Mouse (Mus musculus) midbrain, embryonic 16.5 days (tissue): ENCODE results near the gene Ifit1bl2. TPM values are rescaled to one million over a fixed set of nuclear protein-coding genes. Genes with fewer than 3 reads are reported as not detected.
"Not testable (repeated sequence)": the region's sequence is repeated elsewhere in the genome, so short reads cannot be mapped to it uniquely, and the experiment has no call there.

Source experiments
- ATAC-seq: fragments of 200-750 bp; cut with Nextera tagmentation; 2 replicates; pipeline ENCODE4 v1.8.0; 2017; ENCODE audit warnings: moderate TSS enrichment
- H3K27ac ChIP-seq: fragments of 300-500 bp; sonication (generic); 2 replicates; pipeline ENCODE4 v1.5.1; 2014; ENCODE audit warnings: mild to moderate bottlenecking, low read length, mixed read lengths
- H3K27me3 ChIP-seq: fragments of 300-500 bp; sonication (generic); 2 replicates; pipeline ENCODE4 v1.6.1; 2014; ENCODE audit warnings: low read depth, low read length, mixed read lengths; ENCODE audit not compliant: control insufficient read depth, insufficient read depth
- H3K36me3 ChIP-seq: fragments of 300-500 bp; sonication (generic); 2 replicates; pipeline ENCODE4 v1.6.1; 2014; ENCODE audit warnings: mild to moderate bottlenecking, low read length, moderate library complexity, mixed read lengths; ENCODE audit not compliant: control insufficient read depth, insufficient read depth
- H3K4me1 ChIP-seq: fragments of 300-500 bp; sonication (generic); 2 replicates; pipeline ENCODE4 v1.6.1; 2014; ENCODE audit warnings: mild to moderate bottlenecking, low read length, mixed read lengths; ENCODE audit not compliant: control insufficient read depth, insufficient read depth
- H3K4me2 ChIP-seq: fragments of 300-500 bp; sonication (generic); 2 replicates; pipeline ENCODE4 v1.6.1; 2014; ENCODE audit warnings: mild to moderate bottlenecking, low read length, mixed read lengths
- H3K4me3 ChIP-seq: fragments of 300-500 bp; sonication (generic); 2 replicates; pipeline ENCODE4 v1.5.1; 2014; ENCODE audit warnings: low read depth, mild to moderate bottlenecking, low read length, moderate library complexity, mixed read lengths
- H3K9ac ChIP-seq: fragments of 300-500 bp; sonication (generic); 2 replicates; pipeline ENCODE4 v1.6.1; 2014; ENCODE audit warnings: low read depth, low read length, mixed read lengths
- H3K9me3 ChIP-seq: fragments of 300-500 bp; sonication (generic); replicated peaks from 2 replicates; pipeline ENCODE4 v1.6.1; 2014; ENCODE audit warnings: mild to moderate bottlenecking, low read length, mixed read lengths; ENCODE audit not compliant: control insufficient read depth, poor library complexity, severe bottlenecking
- WGBS: fragments of 180-500 bp; shearing (Covaris S2); extraction: QIAGEN DNeasy Blood & Tissue Kit; methylation state at CpG from one replicate; pipeline ENCODE4 v1.1.7; 2014; 5-methylcytosine and 5-hydroxymethylcytosine counted together
- polyA plus RNA-seq: library from polyadenylated mRNA; unstranded; fragments of >200 nt; fragmentation: Nextera tagmentation; extraction: Ambion mirVana; gene quantifications from 2 replicates; pipeline ENCODE4 v1.2.1, GENCODE M21; 2015

Gene Ifit1bl2
- polyA plus RNA-seq, 1 experiment from 2014 or later: 0.46 TPM

DNA sequence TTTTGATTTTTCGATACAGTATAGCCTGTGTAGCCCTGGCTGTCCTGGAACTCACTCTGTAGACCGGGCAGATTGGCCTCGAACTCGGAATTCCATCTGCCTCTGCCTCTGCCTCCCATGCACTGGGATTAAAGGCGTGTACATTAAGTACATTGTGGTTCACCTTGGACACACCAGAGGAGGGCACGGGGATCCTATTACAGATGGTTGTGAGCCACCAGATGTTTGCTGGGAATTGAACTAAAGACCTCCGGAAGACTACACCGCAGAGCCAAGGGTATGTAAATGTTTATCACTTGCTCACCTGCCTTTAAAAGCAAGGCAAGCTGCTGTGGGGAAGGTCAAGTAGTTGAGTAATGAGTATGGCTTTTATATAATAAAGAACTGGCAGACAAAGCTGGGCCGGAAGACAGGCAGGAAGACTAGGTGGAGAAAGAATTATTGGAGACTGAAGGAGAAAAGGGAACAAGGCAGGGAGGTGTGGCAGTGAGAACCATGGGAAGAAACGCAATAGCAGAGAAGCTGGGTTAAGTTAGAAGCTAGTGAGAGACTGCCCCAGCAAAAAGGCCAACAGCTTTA lies 14.8 kb upstream of the Ifit1bl2 start:
- Histone ChIP-seq H3K9ac (no peak overlapping the region), H3K4me3 (no peak overlapping the region), H3K9me3 (no peaks in the 10 kb centered on the region), H3K4me1 (no peaks in the 10 kb centered on the region), H3K4me2 (no peak overlapping the region), H3K27ac (no peak overlapping the region), H3K36me3 (no peaks in the 10 kb centered on the region), H3K27me3 (no peaks in the 10 kb centered on the region)
- 88% methylated on average over 10 of the region's 10 CpGs for WGBS
- no peak for ATAC-seq

DNA sequence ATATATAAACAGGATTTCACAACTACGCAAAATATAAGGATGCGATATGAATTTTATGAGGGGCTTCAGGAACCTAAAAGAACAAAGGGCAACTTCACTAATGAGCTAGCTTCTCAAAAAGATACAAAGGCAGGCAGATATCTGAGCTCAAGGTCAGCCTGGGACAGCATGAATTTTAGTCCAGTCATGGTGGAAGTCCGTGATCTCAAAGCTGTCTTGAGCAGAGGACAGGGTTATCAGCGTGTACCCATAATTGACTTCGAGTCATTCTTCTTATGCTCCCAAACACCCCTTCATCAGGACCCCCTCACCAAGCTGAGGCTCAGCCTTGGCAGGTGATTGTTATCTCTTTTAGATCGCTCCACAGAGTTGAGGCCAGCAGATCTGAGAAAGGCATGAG lies 10.5 kb upstream of the Ifit1bl2 start:
- no peak overlapping the region for H3K4me3 ChIP-seq
- WGBS: 94% methylated on average over 6 of the region's 6 CpGs
- H3K27ac ChIP-seq: no peak overlapping the region
- no peak overlapping the region for H3K4me2 ChIP-seq
- H3K9me3 ChIP-seq: no peaks in the 10 kb centered on the region
- no peak for ATAC-seq
- no peaks in the 10 kb centered on the region for H3K27me3 ChIP-seq
- no peaks in the 10 kb centered on the region for H3K36me3 ChIP-seq
- H3K9ac ChIP-seq: no peak overlapping the region
- H3K4me1 ChIP-seq: no peaks in the 10 kb centered on the region

DNA sequence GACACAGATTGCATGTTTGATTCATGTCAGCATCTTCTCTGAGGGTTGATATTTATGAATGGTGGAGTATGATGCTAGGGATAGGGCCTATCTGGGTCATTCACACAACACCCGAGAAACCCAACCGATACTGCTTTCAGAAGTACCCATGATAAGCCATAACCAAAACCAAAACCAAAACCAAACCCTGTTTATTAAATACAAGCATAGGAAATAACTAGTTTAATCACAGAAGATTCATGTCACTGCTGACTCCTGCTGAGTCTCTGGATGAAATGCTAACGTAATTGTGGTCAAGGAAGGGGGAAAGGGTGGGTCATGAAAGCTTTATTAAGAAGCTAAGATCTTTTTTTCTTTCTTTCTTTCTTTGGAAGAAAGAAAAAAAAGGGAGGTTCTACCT lies 9.7 kb upstream of the Ifit1bl2 start:
- no peaks in the 10 kb centered on the region for H3K27me3 ChIP-seq
- WGBS: 92% methylated on average over 3 of the region's 3 CpGs
- no peak for ATAC-seq
- H3K9ac ChIP-seq: no peak overlapping the region
- no peak overlapping the region for H3K4me3 ChIP-seq
- H3K27ac ChIP-seq: no peak overlapping the region
- H3K4me2 ChIP-seq: no peak overlapping the region
- no peaks in the 10 kb centered on the region for H3K36me3 ChIP-seq
- H3K4me1 ChIP-seq: no peaks in the 10 kb centered on the region
- no peaks in the 10 kb centered on the region for H3K9me3 ChIP-seq

DNA sequence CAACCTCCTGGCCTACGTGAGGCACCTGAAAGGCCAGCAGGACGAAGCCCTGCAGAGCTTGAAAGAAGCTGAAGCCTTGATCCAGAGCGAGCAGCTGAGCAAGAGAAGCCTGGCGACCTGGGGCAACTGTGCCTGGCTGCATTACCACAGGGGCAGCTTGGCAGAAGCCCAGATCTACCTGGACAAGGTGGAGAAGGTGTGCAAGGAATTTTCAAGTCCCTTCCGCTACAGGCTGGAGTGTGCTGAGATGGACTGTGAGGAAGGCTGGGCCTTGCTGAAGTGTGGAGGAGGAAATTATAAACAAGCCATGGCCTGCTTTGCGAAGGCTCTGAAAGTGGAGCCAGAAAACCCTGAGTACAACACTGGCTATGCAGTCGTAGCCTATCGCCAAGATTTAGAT lies 7.1 kb upstream of the Ifit1bl2 start:
- not testable (repeated sequence) for H3K4me2 ChIP-seq, H3K27ac ChIP-seq, H3K9ac ChIP-seq, H3K4me1 ChIP-seq, H3K27me3 ChIP-seq, H3K9me3 ChIP-seq, H3K36me3 ChIP-seq, H3K4me3 ChIP-seq, ATAC-seq
- WGBS: 93% methylated on average over 8 of the region's 8 CpGs

DNA sequence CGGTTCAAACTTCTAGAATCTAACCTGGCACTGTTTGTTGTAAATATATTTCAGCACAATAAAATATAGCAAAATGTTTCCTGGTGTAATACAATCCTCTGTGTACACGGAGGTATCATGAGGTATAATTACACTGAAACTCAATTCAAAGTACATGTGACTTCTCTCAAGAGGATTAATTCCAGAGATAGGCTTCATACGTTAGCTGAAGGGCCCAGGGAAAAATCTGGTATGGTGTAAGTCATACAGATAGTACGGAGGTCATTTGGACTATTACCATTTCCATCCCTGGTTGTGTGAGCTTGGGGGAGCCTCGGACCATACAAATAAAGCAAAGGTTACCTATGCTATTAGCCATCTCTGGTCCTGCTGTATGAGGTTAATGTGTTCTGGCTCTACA lies 2.1 kb upstream of the Ifit1bl2 start:
- Histone ChIP-seq H3K27ac (no peak overlapping the region), H3K4me3 (no peak overlapping the region), H3K27me3 (no peaks in the 10 kb centered on the region), H3K9me3 (no peaks in the 10 kb centered on the region), H3K9ac (no peak overlapping the region), H3K4me1 (no peaks in the 10 kb centered on the region), H3K4me2 (no peak overlapping the region), H3K36me3 (no peaks in the 10 kb centered on the region)
- 86% methylated on average over 5 of the region's 5 CpGs for WGBS
- no peak for ATAC-seq

DNA sequence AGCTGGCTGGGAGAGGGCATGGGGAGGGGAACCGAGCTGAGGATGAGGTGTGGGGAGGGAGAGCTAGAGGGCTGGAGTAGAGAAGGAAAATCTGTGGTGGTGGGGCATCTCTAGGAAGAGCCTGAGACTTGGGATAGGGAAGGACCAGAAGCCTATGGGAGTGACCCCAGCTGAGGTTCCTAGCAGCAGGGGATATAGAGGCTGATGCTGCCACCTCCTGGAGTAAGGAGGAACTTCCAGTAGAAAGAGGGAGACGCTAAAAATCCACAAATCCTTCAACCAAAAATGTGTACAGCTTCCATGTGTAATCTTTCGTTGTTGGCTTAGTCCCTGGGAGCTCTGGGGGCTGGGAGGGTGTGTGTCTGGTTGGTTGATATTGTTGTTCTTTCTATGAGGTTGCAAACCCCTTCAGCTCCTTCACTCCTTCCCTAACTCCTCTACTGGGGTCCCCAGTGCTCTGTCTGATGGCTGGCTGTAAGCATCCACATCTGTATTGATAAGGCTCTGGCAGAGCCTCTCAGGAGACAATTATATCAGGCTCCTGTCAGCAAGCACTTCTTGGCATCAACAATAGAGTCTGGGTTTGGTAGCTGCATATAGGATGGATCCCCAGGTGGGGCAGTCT lies 3.5 kb downstream of the Ifit1bl2 start:
- H3K9me3 ChIP-seq: no peaks in the 10 kb centered on the region
- no peak overlapping the region for H3K9ac ChIP-seq
- peak; percentile 71 for ATAC-seq
- H3K36me3 ChIP-seq: no peaks in the 10 kb centered on the region
- H3K4me1 ChIP-seq: no peaks in the 10 kb centered on the region
- 10% methylated on average over 3 of the region's 3 CpGs for WGBS
- no peak overlapping the region for H3K4me2 ChIP-seq
- H3K27me3 ChIP-seq: no peaks in the 10 kb centered on the region
- no peak overlapping the region for H3K4me3 ChIP-seq
- H3K27ac ChIP-seq: no peak overlapping the region

DNA sequence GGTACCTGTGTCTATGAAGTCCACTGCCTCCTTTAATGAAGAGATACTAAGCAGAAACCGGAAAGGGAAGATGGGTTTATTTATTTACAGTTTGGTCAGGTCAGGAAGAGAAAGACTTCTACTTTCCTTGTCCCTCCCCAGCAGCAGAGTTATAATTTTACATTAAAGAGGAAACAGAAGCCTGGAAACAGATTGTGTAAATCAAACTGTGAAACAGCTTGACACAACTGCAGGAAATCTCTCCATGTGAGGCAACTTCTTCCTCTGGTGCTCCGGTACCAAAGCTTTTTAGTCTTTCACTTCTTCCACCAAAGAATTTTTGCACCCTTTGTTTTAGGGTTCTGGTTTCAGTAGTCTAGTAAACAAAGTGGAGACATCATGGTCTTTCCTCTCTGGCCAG lies 7.1 kb downstream of the Ifit1bl2 start:
- H3K27me3 ChIP-seq: no peaks in the 10 kb centered on the region
- no peak overlapping the region for H3K4me2 ChIP-seq
- no peak overlapping the region for H3K9ac ChIP-seq
- no peaks in the 10 kb centered on the region for H3K9me3 ChIP-seq
- H3K36me3 ChIP-seq: no peaks in the 10 kb centered on the region
- H3K4me3 ChIP-seq: no peak overlapping the region
- no peaks in the 10 kb centered on the region for H3K4me1 ChIP-seq
- ATAC-seq: no peak
- no peak overlapping the region for H3K27ac ChIP-seq
- WGBS: 92% methylated on average over 2 of the region's 2 CpGs

DNA sequence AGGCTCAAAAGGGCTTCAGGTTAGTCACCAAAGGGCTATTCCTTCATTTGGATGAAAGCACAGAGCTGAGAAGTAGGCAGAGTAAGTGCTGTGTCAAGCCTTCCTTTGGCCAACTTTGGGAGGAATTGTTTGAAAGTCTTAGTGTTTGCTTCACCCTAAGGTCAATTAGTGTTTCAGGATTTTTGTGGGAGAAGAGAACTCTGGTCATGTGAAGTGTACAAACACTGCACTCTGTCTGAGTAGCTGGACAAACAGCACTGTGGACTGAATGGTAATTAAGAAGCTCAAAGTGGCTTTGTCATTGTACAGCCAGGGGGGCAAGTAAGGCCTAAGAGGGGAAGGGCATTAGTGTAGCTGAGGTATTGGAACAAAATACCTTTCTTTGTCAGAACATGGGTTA lies 9.1 kb downstream of the Ifit1bl2 start:
- Histone ChIP-seq H3K27me3 (no peaks in the 10 kb centered on the region), H3K4me3 (no peak overlapping the region), H3K4me2 (no peak overlapping the region), H3K9ac (no peak overlapping the region), H3K9me3 (no peaks in the 10 kb centered on the region), H3K4me1 (no peaks in the 10 kb centered on the region), H3K36me3 (no peaks in the 10 kb centered on the region), H3K27ac (no peak overlapping the region)
- ATAC-seq: no peak

DNA sequence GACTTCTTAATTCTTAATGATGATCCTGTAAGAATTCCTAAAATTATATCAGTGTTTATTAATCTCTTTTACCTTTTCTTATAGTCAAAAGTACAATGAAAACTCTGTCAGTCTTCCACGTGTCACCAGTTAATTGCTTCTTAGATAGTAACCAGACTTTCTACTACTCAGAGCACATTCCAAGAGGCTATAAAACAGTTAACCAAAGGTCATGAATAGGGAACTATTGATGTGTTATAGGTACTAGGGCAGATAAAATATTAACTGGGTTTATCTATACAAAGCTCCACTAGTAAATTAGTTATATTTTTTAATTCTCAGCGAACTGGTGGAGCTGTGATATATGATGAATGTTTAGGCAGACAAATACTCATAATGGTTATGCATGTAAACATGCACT lies 13.0 kb downstream of the Ifit1bl2 start:
- ATAC-seq: no peak
- WGBS: 90% methylated on average over 2 of the region's 2 CpGs
- H3K4me3 ChIP-seq: no peak overlapping the region
- no peak overlapping the region for H3K9ac ChIP-seq
- H3K36me3 ChIP-seq: no peaks in the 10 kb centered on the region
- H3K4me2 ChIP-seq: no peak overlapping the region
- H3K27me3 ChIP-seq: no peaks in the 10 kb centered on the region
- no peaks in the 10 kb centered on the region for H3K4me1 ChIP-seq
- no peaks in the 10 kb centered on the region for H3K9me3 ChIP-seq
- no peak overlapping the region for H3K27ac ChIP-seq
